Mouse (Mus musculus) monocyte, adult 5-6 weeks (primary cell): ENCODE data around the gene 4931406C07Rik. TPM values are rescaled to one million over a fixed set of nuclear protein-coding genes. Genes with fewer than 3 reads are reported as not detected.
A peak's percentile ranks its signal among the peaks of the same experiment; 100 is the strongest.
"Not testable (repeated sequence)": the region's sequence is repeated elsewhere in the genome, so short reads cannot be mapped to it uniquely, and the experiment has no call there.

ENCODE experiments used
- ATAC-seq: fragments of 153-309, 156-312 bp; replicated peaks from 2 replicates; pipeline ENCODE4 v1.8.0; 2017; ENCODE audit warnings: mild to moderate bottlenecking; ENCODE audit not compliant: low TSS enrichment, insufficient number of reproducible peaks, severe bottlenecking, poor library complexity, low FRiP score
- total RNA-seq: library from RNA; stranded (forward); fragments of 200-1000, 200-491, 200-594 nt; gene quantifications from 3 replicates; pipeline ENCODE4 v1.2.3, GENCODE M21; 2017

4931406C07Rik gene
- total RNA-seq, result 7.0 to 15.9 TPM (median 14.3 TPM) in 3 replicates

DNA sequence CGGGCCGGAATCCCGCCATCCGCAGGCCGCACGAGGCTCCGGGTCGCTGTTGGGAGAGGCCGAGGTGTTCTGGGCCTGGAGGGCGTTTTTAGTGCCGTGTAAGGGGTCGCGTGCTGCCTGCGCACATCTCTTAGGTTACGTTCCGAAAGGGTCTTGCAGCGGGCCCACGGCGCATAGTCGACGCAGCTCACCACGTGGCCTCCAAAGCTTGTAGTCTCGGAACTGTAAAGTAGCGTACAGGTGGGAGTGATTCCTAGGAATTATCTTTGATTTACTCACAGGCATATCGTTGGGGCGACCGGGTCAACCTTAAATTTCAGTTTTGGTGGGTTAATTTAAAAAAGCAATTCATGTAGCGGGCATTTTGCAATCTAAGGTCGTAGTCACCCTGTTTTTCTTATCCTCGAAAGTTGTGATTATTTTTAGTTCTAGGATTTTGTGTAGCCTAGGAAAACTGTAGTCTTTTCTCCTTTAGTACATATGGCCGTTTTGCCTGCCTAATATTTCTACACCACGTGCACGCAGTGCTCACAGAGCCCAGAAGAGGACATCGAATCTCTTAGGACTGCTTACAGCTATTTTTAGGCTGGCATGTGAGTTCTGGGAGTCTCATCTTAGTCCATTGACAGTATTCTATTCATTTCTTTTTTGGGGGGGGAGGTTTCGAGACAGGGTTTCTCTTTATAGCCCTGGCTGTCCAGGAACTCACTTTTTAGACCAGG is at the start of gene 4931406C07Rik:
TSS of gene 4931406C07Rik (minus strand) at position 51 of the 722 bp plus-strand sequence.
- peak; percentile 11; the same call in 1 of the 2 replicates for ATAC-seq

DNA sequence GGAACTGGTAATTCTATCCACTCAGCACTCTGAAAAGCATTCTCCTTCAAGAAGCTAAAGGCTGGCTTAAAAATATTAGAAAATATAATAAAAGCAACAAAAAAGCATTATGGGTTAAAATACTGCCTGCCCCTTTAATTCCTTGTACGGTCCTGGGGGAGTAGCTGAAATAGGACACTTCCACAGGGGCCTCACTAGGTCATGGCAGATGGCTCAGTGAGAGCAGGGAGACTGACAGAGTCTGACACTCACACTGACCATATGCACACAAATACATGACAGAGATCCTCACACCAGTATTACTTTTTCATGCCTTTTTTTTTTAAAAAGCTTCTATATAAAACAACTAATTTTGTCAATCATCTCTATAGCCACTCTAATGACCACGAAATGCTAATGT is 43.7 kb upstream of the 4931406C07Rik start:
- ATAC-seq, result no peak

DNA sequence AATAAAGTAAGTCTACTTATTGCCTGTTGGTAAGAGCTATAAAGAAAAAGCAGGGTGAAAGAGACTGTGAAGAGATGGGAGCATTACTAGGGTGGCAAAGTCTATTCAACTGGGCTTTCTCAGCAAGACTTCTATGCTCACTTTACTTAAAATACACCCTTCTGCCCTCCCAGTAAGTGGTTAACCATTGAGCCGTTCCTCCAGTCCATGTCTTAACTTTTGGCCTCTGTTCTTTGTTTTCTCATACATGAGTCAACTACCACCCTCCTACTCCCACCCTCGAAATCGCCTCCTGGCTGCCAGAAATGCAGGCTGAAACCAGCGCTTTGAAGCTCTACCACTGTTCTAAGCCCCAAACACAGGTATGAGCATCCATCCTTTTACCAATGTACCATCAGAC is 31.5 kb upstream of the 4931406C07Rik start:
- no peak for ATAC-seq

DNA sequence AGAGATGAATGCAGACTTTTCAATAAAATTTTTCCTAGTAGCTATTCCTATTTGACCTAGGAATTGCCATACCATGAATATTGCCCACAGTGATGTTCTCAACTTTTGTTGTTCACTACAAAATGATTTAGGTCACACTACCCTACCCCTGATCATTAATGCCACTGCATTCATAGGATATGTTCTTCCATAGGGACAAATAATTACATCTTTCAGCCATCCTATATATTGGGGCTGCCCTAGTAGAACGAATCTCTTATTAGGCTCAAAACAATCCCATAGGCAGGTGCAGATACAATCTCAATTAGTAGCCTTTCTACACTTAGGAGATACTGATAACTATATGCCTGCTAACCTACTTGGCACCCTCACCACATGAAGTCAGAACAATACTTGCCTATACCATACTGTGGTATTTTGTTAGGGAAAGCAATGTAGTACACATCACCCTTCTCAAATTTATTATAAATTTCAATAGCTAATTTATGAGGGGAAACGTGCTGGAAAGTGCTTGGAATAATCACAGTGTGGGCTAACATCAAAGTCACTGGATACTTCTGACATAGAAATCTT is 12.0 kb upstream of the 4931406C07Rik start:
- ATAC-seq, result no peak

DNA sequence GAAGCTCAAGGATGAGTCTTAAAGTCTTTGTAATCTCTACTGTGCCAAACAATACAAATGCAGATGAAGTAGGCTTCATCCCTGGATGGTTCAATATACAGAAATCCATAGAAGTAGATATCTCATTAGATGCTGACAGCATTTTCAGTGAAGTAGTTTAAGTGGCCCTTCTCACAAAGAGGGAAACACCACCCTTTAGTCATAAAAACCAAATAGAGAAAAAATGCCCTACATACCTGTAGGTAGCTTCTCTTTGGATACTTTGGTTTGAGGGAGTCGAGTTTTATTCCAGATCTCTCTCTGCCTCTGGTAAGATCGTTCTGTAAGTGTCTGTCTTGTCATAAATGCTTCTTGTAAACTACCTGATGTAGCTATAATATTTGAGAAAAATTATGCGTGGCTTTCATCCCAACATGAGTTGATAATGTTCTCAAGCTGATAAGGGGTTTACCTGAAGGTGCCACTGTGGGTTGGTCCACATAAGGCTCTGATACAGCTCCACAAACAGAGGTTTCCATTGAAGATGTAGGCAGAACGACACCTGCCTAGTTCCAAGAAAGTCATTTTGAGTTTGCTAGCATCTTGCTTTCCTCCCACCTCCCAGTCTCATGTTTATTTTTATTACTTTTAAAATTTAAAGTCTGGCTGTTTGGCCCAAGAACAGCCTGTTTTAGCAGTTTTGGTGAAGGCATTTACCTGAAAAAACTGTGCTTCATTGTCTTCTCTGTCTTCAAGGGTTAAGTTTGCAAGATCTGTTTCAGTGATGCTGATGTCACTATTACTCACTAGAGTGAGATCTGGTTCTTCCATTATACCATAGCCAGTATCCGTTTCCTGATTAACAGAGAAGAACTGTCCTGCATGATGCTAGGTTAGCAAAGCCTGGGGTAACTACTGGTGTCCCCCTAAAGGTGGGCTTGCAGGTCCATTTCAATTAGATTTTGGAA is 11.2 kb upstream of the 4931406C07Rik start:
- no peak for ATAC-seq

DNA sequence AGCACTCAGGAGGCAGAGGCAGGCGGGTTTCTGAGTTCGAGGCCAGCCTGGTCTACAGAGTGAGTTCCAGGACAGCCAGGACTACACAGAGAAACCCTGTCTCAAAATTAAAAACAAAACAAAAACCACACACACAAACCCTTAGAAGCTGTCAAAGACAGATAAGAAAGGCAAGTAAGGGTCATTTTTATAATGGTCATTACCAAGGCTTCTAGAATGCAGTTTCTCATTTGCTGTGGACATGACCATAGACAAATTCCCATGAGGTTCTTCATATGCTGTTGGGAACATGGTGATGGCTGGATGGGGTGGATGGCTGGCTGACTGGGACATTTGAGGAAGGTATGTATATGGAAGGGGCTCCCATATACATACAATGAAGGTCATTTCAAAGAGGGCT is 10.0 kb upstream of the 4931406C07Rik start:
- ATAC-seq, result not testable (repeated sequence)

DNA sequence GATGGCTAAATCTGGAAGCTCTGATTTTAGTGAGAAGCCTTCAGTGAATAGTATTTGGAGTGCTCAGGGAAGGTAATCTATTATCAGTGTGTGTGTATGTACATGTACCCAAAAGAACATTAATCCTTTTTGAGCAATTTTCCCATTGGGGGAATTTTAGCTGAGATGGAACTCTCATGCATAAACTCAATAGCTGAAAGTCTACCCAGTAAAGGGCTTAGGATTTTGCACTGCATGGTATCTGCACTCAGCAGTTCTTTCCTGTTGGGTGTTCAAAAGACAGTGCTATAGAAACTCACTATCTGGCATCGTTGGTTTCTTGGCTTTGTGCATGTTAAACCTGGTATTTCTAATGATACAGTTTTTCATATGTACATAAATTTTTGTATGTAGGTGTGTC is 8.4 kb upstream of the 4931406C07Rik start:
- no peak for ATAC-seq

DNA sequence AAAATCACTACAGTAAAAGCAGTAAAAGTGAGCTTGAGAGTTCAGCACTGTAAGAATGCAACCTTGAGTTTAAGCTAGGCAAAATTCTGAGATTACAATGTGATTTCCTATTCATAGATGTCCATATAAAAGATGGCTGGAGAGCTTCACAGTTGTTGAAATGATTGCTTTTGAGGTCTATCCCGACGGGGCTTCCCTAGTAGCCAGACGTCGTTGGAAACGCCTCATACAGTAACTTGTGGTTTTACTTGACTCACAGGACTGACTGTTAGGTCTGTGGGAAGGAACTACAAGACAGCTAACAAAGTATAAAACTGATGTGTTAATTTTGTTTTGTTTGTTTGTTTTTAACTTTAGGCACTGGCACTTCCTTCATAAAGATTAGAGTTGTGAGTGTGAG is 7.4 kb upstream of the 4931406C07Rik start:
- no peak for ATAC-seq

DNA sequence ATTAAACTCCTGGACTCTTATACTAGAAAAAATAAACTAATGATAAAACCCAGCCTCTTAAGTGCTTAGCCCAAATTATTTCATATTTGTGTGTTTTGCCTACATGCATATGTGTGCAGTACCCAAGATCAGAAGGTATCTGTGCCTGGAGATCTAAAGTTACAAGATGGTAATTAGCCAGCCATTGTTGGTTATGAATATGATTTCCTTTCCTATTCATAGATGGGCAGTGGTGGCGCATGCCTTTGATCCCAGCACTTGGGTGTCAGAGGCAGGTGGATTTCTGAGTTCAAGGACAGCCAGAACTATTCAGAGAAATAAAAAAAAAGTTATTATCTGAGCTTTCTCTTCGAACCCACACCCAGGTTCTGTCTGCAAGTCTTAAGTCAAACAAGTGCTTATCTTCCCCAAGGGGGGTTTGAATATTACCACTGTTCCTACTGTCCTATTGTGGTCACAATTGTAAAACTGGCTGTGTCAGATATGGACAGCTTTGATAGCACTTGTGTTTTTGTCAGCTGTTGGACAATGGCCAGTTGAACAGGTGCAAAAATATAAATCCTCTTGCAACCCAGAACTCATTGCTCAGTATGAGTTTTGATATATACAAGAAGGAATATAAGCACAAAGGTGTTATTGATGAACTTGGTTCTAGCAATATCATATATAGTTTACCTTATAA is 5.9 kb upstream of the 4931406C07Rik start:
- no peak for ATAC-seq

DNA sequence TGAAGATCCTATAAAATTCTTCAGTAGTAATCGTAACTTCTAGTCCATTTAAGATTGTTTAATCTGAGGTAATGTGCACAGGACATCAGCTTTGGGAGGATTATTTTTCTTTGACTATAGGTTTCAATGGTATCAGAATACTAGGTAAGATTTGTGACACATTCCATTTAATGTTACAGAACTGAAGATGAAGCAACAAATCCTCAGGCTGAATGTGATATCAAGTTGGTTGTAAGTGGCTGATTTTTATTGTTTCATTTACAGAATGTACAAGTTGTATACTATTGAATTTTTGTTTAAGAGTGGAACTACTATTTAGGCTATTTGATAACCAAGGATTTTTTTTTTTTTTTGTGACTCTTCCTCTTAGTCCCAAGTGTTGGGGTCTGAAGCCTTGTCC is 3.9 kb upstream of the 4931406C07Rik start:
- no peak for ATAC-seq

DNA sequence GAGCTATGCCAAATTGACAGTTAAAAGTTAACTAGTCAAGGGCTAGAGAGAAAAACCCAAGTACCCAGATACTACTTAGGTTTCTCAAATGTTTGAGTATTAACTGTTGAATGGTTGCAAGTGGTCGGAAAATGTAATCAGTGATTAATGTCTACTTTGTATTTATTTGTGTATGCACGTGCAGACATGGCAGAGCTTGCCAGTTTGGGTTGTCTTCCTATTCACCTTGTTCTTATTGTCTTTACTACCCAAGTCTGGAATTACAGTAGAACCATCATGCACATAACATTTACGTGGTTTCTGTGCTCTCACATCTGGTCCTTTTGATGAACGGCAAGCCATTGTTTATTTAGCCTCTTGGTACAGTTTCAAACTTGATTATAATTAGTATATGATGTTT is 3.2 kb upstream of the 4931406C07Rik start:
- no peak for ATAC-seq

DNA sequence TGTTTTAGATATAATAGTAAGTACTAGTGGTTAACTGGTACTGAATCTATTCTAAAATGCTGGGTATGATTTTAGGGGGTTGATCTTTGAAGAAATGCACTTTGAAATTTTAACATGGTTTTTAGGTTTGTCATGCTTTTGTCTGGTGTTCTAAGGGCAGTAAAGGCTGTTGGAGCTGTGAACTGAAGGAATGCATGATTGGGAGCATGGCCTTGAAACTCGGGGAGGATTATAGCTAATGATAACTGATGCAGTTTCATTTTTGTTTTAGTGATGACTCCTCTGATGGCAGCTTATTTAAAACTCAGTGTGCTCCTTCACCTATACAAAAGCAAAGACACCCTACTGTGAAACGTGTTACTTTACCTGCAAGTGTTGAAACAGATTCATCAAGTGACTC is 2.0 kb upstream of the 4931406C07Rik start:
- no peak for ATAC-seq

DNA sequence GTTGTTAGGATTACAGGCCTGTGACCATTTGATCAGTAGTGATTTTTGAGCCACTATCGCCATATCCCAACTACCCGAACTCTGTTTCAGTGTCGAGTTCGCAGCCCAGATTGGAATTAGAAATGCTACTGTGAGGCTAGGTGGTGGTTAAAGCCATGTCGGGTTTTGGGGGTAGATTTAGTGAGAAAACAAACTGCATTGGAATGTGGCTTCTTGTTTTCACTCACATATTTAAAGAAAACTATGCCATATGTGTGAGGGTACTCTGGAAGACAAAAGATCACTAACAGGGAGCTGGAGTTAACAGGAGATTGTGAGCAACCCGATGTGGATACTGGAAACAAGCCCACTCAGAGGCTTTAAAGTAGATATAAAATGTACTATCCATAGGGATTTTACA is 1.0 kb upstream of the 4931406C07Rik start:
- no peak for ATAC-seq

DNA sequence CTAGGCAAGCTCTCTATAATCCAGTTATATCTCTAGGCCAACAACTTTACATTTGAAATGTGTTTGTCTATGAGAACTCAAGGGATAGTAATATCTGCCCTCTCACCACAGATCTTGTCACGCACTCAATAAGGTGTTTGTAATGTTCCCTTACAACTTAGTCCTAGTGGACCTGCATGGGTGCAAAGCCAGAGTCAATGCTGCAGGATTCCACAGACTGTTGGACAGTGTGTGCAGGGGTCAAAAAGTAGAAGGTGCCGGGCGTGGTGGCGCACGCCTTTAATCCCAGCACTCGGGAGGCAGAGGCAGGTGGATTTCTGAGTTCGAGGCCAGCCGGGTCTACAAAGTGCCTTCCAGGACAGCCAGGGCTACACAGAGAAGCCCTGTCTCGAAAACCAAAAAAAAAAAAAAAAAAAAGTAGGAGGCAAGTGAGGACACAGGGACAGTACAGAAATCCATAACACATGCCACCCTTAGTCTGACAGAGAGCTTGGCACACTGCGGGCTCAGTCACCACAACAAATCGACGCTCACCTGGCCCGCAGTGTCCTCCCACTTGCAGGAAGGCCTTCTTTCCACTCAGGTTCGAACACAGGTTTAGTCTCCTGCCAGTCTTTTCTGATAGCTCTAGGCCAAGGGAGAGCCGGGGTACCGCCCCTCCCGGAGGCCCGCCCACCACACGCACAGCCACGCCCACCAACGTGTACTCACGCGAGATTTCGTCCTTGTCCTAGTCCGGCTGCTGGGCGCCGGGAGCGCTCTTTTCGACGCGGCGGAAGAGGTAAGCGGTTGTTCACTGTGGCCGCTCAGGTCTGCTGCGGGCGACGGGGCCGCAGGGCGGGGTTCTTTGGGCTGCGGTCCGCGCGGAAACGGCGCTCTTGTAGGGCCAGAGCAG is 498 bp downstream of the 4931406C07Rik start, which contains the start of gene Taf1d:
TSS of gene Taf1d (plus strand) at position 712 of the 895 bp plus-strand sequence.
- peak; percentile 91 for ATAC-seq

DNA sequence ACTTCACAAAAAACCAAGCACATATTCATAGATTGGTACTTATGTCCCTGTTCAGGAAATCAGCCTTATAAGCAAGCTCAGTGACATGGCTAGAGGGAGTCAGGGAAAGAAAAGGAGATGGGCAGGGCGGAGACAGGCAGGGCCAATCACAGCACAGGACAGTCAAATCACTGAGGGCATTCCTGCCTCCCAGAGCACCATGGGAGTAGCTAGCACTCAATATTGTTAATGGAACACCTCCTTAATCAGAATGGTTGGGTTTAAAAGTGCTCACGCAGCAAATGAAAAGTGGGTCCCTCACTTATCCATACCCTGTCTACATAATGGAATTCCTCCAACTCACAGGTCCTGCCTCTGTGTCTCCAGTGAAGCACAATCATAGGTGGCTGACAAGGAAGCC is 3.4 kb downstream of the 4931406C07Rik start:
- ATAC-seq, result no peak

DNA sequence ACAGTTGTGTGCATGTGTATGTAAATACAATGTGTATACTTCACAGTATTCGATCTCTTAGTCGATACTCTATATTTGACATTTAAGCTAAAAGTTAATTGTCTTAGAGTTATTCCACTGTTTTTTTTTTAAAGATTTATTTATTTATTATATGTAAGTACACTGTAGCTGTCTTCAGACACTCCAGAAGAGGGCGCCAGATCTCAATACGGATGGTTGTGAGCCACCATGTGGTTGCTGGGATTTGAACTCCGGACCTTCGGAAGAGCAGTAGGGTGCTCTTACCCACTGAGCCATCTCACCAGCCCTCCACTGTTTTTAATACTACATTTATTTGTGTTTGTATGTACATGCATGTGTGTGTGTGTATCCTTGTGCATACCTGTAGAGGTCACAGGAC is 4.2 kb downstream of the 4931406C07Rik start:
- ATAC-seq, result not testable (repeated sequence)

DNA sequence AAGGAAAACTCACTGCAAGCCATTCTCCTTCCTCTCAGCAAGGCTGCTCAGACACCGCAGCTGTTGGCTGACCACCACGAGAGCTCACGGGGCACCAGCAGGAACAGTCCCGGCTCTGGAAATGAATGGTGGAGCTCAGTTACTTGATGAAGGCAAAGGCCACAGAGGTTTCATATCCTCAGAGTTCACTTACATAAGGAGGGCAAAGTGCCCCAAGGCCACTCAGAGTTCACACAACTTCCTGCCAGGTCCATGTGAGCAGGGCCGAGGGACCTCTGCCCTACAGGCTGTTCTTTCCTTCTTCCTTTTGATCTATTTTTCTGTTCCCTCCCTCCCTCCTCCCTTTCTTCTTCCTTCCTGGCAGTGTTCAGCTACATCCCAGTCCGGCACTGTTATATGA is 4.8 kb downstream of the 4931406C07Rik start:
- ATAC-seq, result peak; percentile 68

DNA sequence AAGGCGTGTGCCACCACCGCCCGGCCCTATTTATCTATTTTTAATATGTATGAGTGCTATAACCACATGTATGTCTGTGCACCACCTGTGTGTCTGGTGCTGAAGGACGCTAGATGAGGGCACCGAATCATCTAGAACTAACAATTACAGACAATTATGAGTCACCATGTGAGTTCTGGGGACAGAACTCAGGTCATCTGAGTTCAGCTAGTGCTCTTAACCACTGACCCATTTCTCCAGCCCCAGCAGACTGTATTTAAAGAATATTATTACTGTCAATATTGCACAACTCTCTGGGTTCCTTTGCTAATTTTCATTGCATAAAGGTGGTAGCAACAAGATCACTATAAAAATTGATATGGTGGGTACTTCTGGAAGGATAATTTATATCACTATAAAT is 6.2 kb downstream of the 4931406C07Rik start:
- ATAC-seq, result no peak
